Mouse (Mus musculus): ENCODE data around the gene Mycbp2.

Gene Mycbp2

GRCm38 (mm10) chr14:103102246-103102645, 244.4 kb downstream of the Mycbp2 start:
- peak; percentile 38 for DNase-seq (ENCODE audit: low spot score)

- no peak for DNase-seq (ENCODE audit: low spot score)
Observed at GRCm38 (mm10) chr14:103101171-103101570, 245.4 kb downstream of the Mycbp2 start.

GRCm38 (mm10) chr14:103100296-103100695, 246.3 kb downstream of the Mycbp2 start:
- no peak for DNase-seq (ENCODE audit: low spot score)

GRCm38 (mm10) chr14:103099238-103099933, 247.2 kb downstream of the Mycbp2 start, which contains the start of gene Fbxl3:
TSS of gene Fbxl3 (minus strand) at chr14:103099566.
- peak; percentile 89 for DNase-seq (ENCODE audit: low spot score)

GRCm38 (mm10) chr14:103098587-103099235, 247.9 kb downstream of the Mycbp2 start:
- peak; percentile 79 for DNase-seq (ENCODE audit: low spot score)

GRCm38 (mm10) chr14:103098213-103098586, 248.4 kb downstream of the Mycbp2 start:
- no peak for DNase-seq (ENCODE audit: low spot score)

- no peak for DNase-seq (ENCODE audit: low spot score)
Observed at GRCm38 (mm10) chr14:103096621-103097020, 250.0 kb downstream of the Mycbp2 start.

GRCm38 (mm10) chr14:103095826-103096225, 250.8 kb downstream of the Mycbp2 start:
- DNase-seq (ENCODE audit: low spot score), result no peak

- DNase-seq (ENCODE audit: low spot score), result no peak
Observed at GRCm38 (mm10) chr14:103095036-103095435, 251.6 kb downstream of the Mycbp2 start.

- DNase-seq (ENCODE audit: low spot score), result no peak
Observed at GRCm38 (mm10) chr14:103093670-103094069, 252.9 kb downstream of the Mycbp2 start.

GRCm38 (mm10) chr14:103093236-103093635, 253.4 kb downstream of the Mycbp2 start:
- DNase-seq (ENCODE audit: low spot score), result no peak

GRCm38 (mm10) chr14:103088624-103089023, 258.0 kb downstream of the Mycbp2 start:
- peak; percentile 72 for DNase-seq (ENCODE audit: low spot score)

- no peak for DNase-seq (ENCODE audit: low spot score)
Observed at GRCm38 (mm10) chr14:103087846-103088245, 258.8 kb downstream of the Mycbp2 start.

- DNase-seq (ENCODE audit: low spot score), result no peak
Observed at GRCm38 (mm10) chr14:103086671-103087324, 259.8 kb downstream of the Mycbp2 start.

GRCm38 (mm10) chr14:103085840-103086533, 260.6 kb downstream of the Mycbp2 start:
- DNase-seq (ENCODE audit: low spot score), result no peak

- DNase-seq (ENCODE audit: low spot score), result no peak
Observed at GRCm38 (mm10) chr14:103079209-103079977, 267.2 kb downstream of the Mycbp2 start.

GRCm38 (mm10) chr14:103078006-103078912, 268.4 kb downstream of the Mycbp2 start:
- no peak for DNase-seq (ENCODE audit: low spot score)

GRCm38 (mm10) chr14:103077272-103078005, 269.2 kb downstream of the Mycbp2 start:
- DNase-seq (ENCODE audit: low spot score), result no peak

- DNase-seq (ENCODE audit: low spot score), result no peak
Observed at GRCm38 (mm10) chr14:103075166-103075565, 271.4 kb downstream of the Mycbp2 start.

- no peak for DNase-seq (ENCODE audit: low spot score)
Observed at GRCm38 (mm10) chr14:103073825-103074224, 272.8 kb downstream of the Mycbp2 start.
